Mouse (Mus musculus): ENCODE measurements around the gene Calml3. TPM values are rescaled to one million over a fixed set of nuclear protein-coding genes. Genes with fewer than 3 reads are reported as not detected.
"Not testable (repeated sequence)": the region's sequence is repeated elsewhere in the genome, so short reads cannot be mapped to it uniquely, and the experiment has no call there.

The Calml3 gene
- total RNA-seq (2021), result not detected
- long read RNA-seq, experiment 1, result 0 reads
- long read RNA-seq, experiment 2, result 0 reads

- DNase-seq (ENCODE audit: low spot score in 2 of 2), result no peak
Observed at GRCm38 (mm10) chr13:3804186-3804585, at the start of gene Calml3. Gene Calml3, minus strand, starts transcription at chr13:3804316.

- no peak for DNase-seq (ENCODE audit: low spot score in 2 of 2)
Observed at GRCm38 (mm10) chr13:3850330-3850729, 46.2 kb upstream of the Calml3 start.

GRCm38 (mm10) chr13:3840662-3841061 is 36.5 kb upstream of the Calml3 start:
- DNase-seq (ENCODE audit: low spot score in 2 of 2), result not testable (repeated sequence)

- DNase-seq (ENCODE audit: low spot score in 2 of 2), result not testable (repeated sequence)
Observed at GRCm38 (mm10) chr13:3837312-3837807, 33.2 kb upstream of the Calml3 start, which contains the start of gene Calm4. Gene Calm4, plus strand, starts transcription at chr13:3837757.

- DNase-seq (ENCODE audit: low spot score in 2 of 2), result not testable (repeated sequence)
Observed at GRCm38 (mm10) chr13:3833644-3834043, 29.5 kb upstream of the Calml3 start.

GRCm38 (mm10) chr13:3832450-3832849 is 28.3 kb upstream of the Calml3 start:
- DNase-seq (ENCODE audit: low spot score in 2 of 2), result no peak

GRCm38 (mm10) chr13:3831994-3832393 is 27.9 kb upstream of the Calml3 start:
- DNase-seq (ENCODE audit: low spot score in 2 of 2), result no peak

GRCm38 (mm10) chr13:3831546-3831945 is 27.4 kb upstream of the Calml3 start:
- no peak for DNase-seq (ENCODE audit: low spot score in 2 of 2)

GRCm38 (mm10) chr13:3825726-3826125 is 21.6 kb upstream of the Calml3 start:
- no peak for DNase-seq (ENCODE audit: low spot score in 2 of 2)

GRCm38 (mm10) chr13:3822105-3822504 is 18.0 kb upstream of the Calml3 start:
- no peak for DNase-seq (ENCODE audit: low spot score in 2 of 2)

GRCm38 (mm10) chr13:3818740-3819076 is 14.6 kb upstream of the Calml3 start:
- no peak for DNase-seq (ENCODE audit: low spot score in 2 of 2)

GRCm38 (mm10) chr13:3818012-3818739 is 14.1 kb upstream of the Calml3 start:
- DNase-seq (ENCODE audit: low spot score in 2 of 2), result no peak

- DNase-seq (ENCODE audit: low spot score in 2 of 2), result no peak
Observed at GRCm38 (mm10) chr13:3807131-3807827, 3.2 kb upstream of the Calml3 start.

- DNase-seq (ENCODE audit: low spot score in 2 of 2), result no peak
Observed at GRCm38 (mm10) chr13:3805638-3806037, 1.5 kb upstream of the Calml3 start.

- no peak for DNase-seq (ENCODE audit: low spot score in 2 of 2)
Observed at GRCm38 (mm10) chr13:3805132-3805531, 1.0 kb upstream of the Calml3 start.

GRCm38 (mm10) chr13:3799386-3799785 is 4.7 kb downstream of the Calml3 start:
- no peak for DNase-seq (ENCODE audit: low spot score in 2 of 2)

- no peak for DNase-seq (ENCODE audit: low spot score in 2 of 2)
Observed at GRCm38 (mm10) chr13:3798751-3799150, 5.4 kb downstream of the Calml3 start.

- DNase-seq (ENCODE audit: low spot score in 2 of 2), result no peak
Observed at GRCm38 (mm10) chr13:3796649-3797048, 7.5 kb downstream of the Calml3 start.

GRCm38 (mm10) chr13:3789531-3789930 is 14.6 kb downstream of the Calml3 start:
- no peak for DNase-seq (ENCODE audit: low spot score in 2 of 2)

GRCm38 (mm10) chr13:3788588-3788987 is 15.5 kb downstream of the Calml3 start:
- no peak for DNase-seq (ENCODE audit: low spot score in 2 of 2)

- no peak for DNase-seq (ENCODE audit: low spot score in 2 of 2)
Observed at GRCm38 (mm10) chr13:3787644-3788043, 16.5 kb downstream of the Calml3 start.

GRCm38 (mm10) chr13:3787102-3787501 is 17.0 kb downstream of the Calml3 start:
- no peak for DNase-seq (ENCODE audit: low spot score in 2 of 2)

Measured in left cerebral cortex, adult 18-20 months (tissue).